Mouse (Mus musculus) kidney, embryonic 14.5 days (tissue): ENCODE data around the gene Luc7l. TPM values are rescaled to one million over a fixed set of nuclear protein-coding genes. Genes with fewer than 3 reads are reported as not detected.

Source experiments
- polyA plus RNA-seq: library from polyadenylated mRNA; unstranded; fragments of >200 nt; fragmentation: Nextera tagmentation; extraction: Ambion mirVana; gene quantifications from 2 replicates; pipeline ENCODE4 v1.2.1, GENCODE M21; 2014

Gene Luc7l
- polyA plus RNA-seq, 1 experiment from 2014 or later: 108 TPM

Other genes with a start within 250 kb of the Luc7l start
- 15.0 and 24.2 TPM in 2 replicates for gene Rab11fip3, start 183.3 kb upstream of the Luc7l start, polyA plus RNA-seq
- 24.6 and 35.1 TPM in 2 replicates for gene Decr2, start 162.6 kb upstream of the Luc7l start, polyA plus RNA-seq
- gene Nme4, start 157.3 kb upstream of the Luc7l start, polyA plus RNA-seq: 107 and 146 TPM in 2 replicates
- 2.5 and 2.6 TPM in 2 replicates for gene Tmem8, start 139.6 kb upstream of the Luc7l start, polyA plus RNA-seq
- gene Mrpl28, start 129.4 kb upstream of the Luc7l start, polyA plus RNA-seq: 225 and 241 TPM in 2 replicates
- gene Axin1, start 114.2 kb upstream of the Luc7l start, polyA plus RNA-seq: 8.9 and 10.2 TPM in 2 replicates
- 0.38 and 0.46 TPM in 2 replicates for gene Pdia2, start 53.8 kb upstream of the Luc7l start, polyA plus RNA-seq
- 5.2 and 5.9 TPM in 2 replicates for gene Rgs11, start 49.9 kb upstream of the Luc7l start, polyA plus RNA-seq
- gene Arhgdig, start 45.1 kb upstream of the Luc7l start, polyA plus RNA-seq: 6.3 and 6.9 TPM in 2 replicates
- 27.9 and 40.4 TPM in 2 replicates for gene Fam234a, start 8.7 kb upstream of the Luc7l start, polyA plus RNA-seq
- gene Neurl1b, start 161.9 kb downstream of the Luc7l start, polyA plus RNA-seq: 1.6 and 2.9 TPM in 2 replicates